Mouse (Mus musculus): ENCODE measurements around the gene Slc30a10. TPM values are rescaled to one million over a fixed set of nuclear protein-coding genes. Genes with fewer than 3 reads are reported as not detected.

The Slc30a10 gene
- polyA plus RNA-seq (2017; shearing (Covaris generic)), result under 1 TPM; 0.04 TPM

GRCm38 (mm10) chr1:185454575-185454954, at the start of gene Slc30a10:
Gene Slc30a10, plus strand, starts transcription at chr1:185454848.

Other genes with a start within 250 kb of the Slc30a10 start
- gene Iars2, start 125.5 kb upstream of the Slc30a10 start, polyA plus RNA-seq (2017; shearing (Covaris generic)), result 10 to 100 TPM; 43.3 to 43.7 TPM
- gene Bpnt1, start 122.7 kb upstream of the Slc30a10 start, polyA plus RNA-seq (2017; shearing (Covaris generic)), result 10 to 100 TPM; 15.8 to 17.2 TPM
- 10 to 100 TPM; 78.4 to 93.6 TPM for gene Eprs, start 91.8 kb upstream of the Slc30a10 start, polyA plus RNA-seq (2017; shearing (Covaris generic))

Data from activated CD4-positive, CD25-positive, alpha-beta regulatory T cell (primary cell).